Mouse (Mus musculus) lung, adult 2 months (tissue): ENCODE data around the gene Mrnip. TPM values are rescaled to one million over a fixed set of nuclear protein-coding genes. Genes with fewer than 3 reads are reported as not detected.

ENCODE experiments used
- DNase-seq: peaks from one replicate; pipeline ENCODE4 v3.0.0; 2022
- H3K4me1 ChIP-seq: fragments of 200-500 bp; 2 replicates; pipeline ENCODE4 v1.6.1; 2011; ENCODE audit warnings: low read length; ENCODE audit not compliant: control insufficient read depth, insufficient read depth
- H3K4me3 ChIP-seq: fragments of 200-500 bp; replicated peaks from 2 replicates; pipeline ENCODE3; 2011; ENCODE audit warnings: low read depth, mild to moderate bottlenecking, control low read depth, low read length; ENCODE audit errors: extremely low read depth
- CTCF ChIP-seq: fragments of 200-500 bp; IDR thresholded peaks from 2 replicates; pipeline ENCODE4 v1.5.1; 2011; ENCODE audit warnings: mild to moderate bottlenecking, low read length, control low read depth; ENCODE audit not compliant: insufficient read depth
- POLR2A ChIP-seq: fragments of 200-500 bp; IDR thresholded peaks from 2 replicates; pipeline ENCODE4 v1.6.1; 2011; ENCODE audit warnings: low read depth, mild to moderate bottlenecking, control low read depth, low read length, borderline replicate concordance; ENCODE audit errors: extremely low read depth
- WGBS: fragments of 180-500 bp; shearing (Covaris S2); methylation state at CpG from one replicate; pipeline ENCODE4 v1.1.7; 2018; 5-methylcytosine and 5-hydroxymethylcytosine counted together
- polyA plus RNA-seq: library from polyadenylated mRNA; depleted of rRNA; stranded (reverse); fragments of >200 nt; gene quantifications from 2 replicates; pipeline ENCODE4 v1.2.3, GENCODE M21; 2012

Gene Mrnip
- polyA plus RNA-seq, 1 experiment: 4.5 TPM

GRCm38 (mm10) chr11:50146121-50146520, 28.1 kb upstream of the Mrnip start:
- no peaks in the 10 kb centered on the region for H3K4me1 ChIP-seq
- 93% methylated on average over 13 of the region's 13 CpGs for WGBS
- TF ChIP-seq POLR2A: no peak
- no peak for DNase-seq
- no peak overlapping the region for H3K4me3 ChIP-seq

GRCm38 (mm10) chr11:50147267-50147957, 26.8 kb upstream of the Mrnip start:
- 50% methylated on average over 9 of the region's 9 CpGs for WGBS
- DNase-seq: no peak
- H3K4me3 ChIP-seq: no peak overlapping the region
- TF ChIP-seq POLR2A: no peak
- TF ChIP-seq CTCF: no peak
- no peaks in the 10 kb centered on the region for H3K4me1 ChIP-seq

- DNase-seq: no peak
- WGBS: 93% methylated on average over 11 of the region's 11 CpGs
These were observed 26.2 kb upstream of the Mrnip start for GRCm38 (mm10) chr11:50147958-50148476.

GRCm38 (mm10) chr11:50149200-50149599, 25.0 kb upstream of the Mrnip start:
- DNase-seq: no peak
- no peaks in the 10 kb centered on the region for H3K4me1 ChIP-seq
- WGBS: 41% methylated on average over 7 of the region's 7 CpGs
- TF ChIP-seq POLR2A (no peak), CTCF (no peak)
- H3K4me3 ChIP-seq: no peak overlapping the region

More at GRCm38 (mm10) chr11:50147958-50148476, 26.2 kb upstream of the Mrnip start:
- Histone ChIP-seq H3K4me3 (no peak overlapping the region), H3K4me1 (no peaks in the 10 kb centered on the region)
- TF ChIP-seq POLR2A: no peak
- TF ChIP-seq CTCF: no peak

- TF ChIP-seq CTCF: no peak
- TF ChIP-seq POLR2A: no peak
- 58% methylated on average over 9 of the region's 9 CpGs for WGBS
These were observed 24.6 kb upstream of the Mrnip start for GRCm38 (mm10) chr11:50149603-50150150.

GRCm38 (mm10) chr11:50151374-50151773, 22.9 kb upstream of the Mrnip start:
- WGBS: 85% methylated on average over 3 of the region's 3 CpGs

More at GRCm38 (mm10) chr11:50149603-50150150, 24.6 kb upstream of the Mrnip start:
- Histone ChIP-seq H3K4me3 (no peak overlapping the region), H3K4me1 (no peaks in the 10 kb centered on the region)
- DNase-seq: no peak

GRCm38 (mm10) chr11:50154166-50154565, 20.1 kb upstream of the Mrnip start:
- H3K4me1 ChIP-seq: no peaks in the 10 kb centered on the region
- 66% methylated on average over 9 of the region's 9 CpGs for WGBS
- TF ChIP-seq CTCF: no peak
- TF ChIP-seq POLR2A: no peak
- H3K4me3 ChIP-seq: no peak overlapping the region
- DNase-seq: no peak

More at GRCm38 (mm10) chr11:50151374-50151773, 22.9 kb upstream of the Mrnip start:
- TF ChIP-seq CTCF (no peak), POLR2A (no peak)
- H3K4me3 ChIP-seq: no peak overlapping the region
- DNase-seq: no peak
- H3K4me1 ChIP-seq: no peaks in the 10 kb centered on the region

GRCm38 (mm10) chr11:50154777-50155520, 19.3 kb upstream of the Mrnip start:
- Histone ChIP-seq H3K4me3 (no peak overlapping the region), H3K4me1 (no peaks in the 10 kb centered on the region)
- DNase-seq: no peak
- no peak for TF ChIP-seq CTCF
- TF ChIP-seq POLR2A: no peak
- WGBS: 72% methylated on average over 12 of the region's 12 CpGs

- Histone ChIP-seq H3K4me3 (no peak overlapping the region), H3K4me1 (no peaks in the 10 kb centered on the region)
- 78% methylated on average over 2 of the region's 2 CpGs for WGBS
- TF ChIP-seq POLR2A (no peak), CTCF (no peak)
- no peak for DNase-seq
These were observed 18.5 kb upstream of the Mrnip start for GRCm38 (mm10) chr11:50155785-50156184.
